Mouse (Mus musculus) inflammation-experienced regulatory T-cells, adult 6 months (primary cell): ENCODE results near the gene Uqcr11. TPM values are rescaled to one million over a fixed set of nuclear protein-coding genes. Genes with fewer than 3 reads are reported as not detected.
A peak's percentile ranks its signal among the peaks of the same experiment; 100 is the strongest.

Experiments
- ATAC-seq: one replicate; pipeline ENCODE4 v1.8.0; 2017
- polyA plus RNA-seq, 3 experiments: library from polyadenylated mRNA; unstranded; fragments of 100-300 nt; shearing (Covaris generic); gene quantifications; one replicate each; pipeline ENCODE4 v1.2.1; 2017

Uqcr11 gene
- polyA plus RNA-seq, 3 experiments from 2014 or later = 289 to 335 (median 330) TPM

DNA sequence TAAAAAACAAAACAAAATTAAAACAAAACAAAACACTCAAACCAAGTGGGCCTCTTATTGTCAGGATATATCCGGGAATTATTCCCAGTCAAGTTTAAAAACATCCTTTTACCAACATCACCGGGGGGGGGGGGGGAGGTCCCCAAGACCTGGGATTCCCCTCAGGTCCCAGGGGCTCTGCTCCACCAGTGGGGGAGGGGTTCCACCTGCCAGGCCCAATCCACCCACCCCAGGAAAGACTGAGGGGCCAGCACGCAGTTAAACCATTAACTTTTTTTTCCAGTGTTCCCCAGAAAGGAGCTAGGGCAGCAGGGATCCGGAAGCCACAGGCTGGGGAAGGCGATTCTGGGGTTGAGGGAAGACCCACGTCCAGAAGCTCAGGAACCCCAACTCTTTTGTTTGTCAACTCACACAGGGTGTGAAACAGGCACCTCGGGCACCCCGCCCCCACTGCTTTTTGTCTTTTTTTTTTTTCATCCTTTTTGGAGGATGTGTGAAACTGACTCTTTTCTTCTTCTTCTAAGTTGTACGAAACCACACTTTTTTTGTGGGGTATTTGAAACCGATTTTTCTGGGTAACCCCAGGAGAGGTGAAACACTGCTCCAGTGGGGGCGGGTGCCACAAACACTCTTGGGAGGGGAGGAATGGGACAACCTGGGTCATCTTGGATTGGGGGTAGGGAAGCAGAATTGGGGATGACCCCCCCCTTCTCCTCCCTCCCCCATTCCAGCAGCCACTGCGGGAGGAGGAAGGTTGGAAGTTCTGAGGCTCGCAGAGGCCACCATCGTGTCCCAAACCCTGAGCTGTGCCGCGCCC, 25.1 kb upstream of the Uqcr11 start:
- ATAC-seq = no peak

DNA sequence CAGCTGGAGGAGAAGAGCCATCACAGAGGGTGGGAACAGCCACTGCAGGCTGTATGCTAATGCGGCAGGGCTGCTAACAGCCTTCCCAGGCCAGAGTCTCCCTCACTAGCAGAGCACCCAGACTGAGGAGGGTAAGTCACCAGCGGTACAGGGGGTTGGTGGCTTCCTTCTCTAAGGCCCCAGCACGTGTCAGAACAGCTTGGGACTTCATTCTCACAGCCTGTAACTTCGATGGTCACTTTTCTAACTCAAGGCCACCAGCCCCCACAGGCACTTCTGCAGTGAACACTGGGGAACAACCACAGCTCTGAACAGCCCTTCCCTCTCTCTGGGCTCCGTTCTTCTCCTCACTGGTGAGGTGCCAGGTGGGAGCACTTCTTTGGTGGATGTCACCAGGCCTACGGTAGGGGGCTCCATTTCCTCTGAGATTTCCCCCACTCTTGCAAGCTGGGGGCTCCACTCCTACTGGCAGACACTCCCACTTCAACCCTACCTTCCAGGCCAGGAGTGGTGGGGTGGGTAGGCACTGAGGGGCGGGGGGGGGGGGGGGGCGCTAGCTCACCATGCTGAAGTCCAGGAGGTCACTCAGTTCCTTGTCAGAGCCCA, 23.8 kb upstream of the Uqcr11 start:
- ATAC-seq = no peak

DNA sequence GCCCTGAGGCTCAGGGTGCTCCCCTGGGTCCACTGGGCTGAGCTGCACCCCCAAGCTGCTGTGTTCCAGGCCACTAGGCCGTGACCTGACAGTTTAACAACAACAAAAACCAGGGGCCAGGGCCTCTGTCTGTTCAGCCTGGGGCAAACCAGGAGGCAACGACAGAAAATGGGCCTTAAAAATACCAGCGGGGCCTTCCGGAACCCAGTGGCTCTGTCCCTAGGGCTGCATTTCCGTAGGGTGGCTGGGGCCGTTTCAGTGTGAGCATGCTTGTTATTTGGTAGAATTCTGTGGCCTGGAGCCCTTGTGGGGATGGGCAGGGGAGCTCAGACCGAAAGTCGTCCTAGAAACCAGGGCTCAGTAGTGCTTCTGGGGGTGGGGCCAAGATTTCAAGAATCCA, 23.2 kb upstream of the Uqcr11 start:
- ATAC-seq = no peak

DNA sequence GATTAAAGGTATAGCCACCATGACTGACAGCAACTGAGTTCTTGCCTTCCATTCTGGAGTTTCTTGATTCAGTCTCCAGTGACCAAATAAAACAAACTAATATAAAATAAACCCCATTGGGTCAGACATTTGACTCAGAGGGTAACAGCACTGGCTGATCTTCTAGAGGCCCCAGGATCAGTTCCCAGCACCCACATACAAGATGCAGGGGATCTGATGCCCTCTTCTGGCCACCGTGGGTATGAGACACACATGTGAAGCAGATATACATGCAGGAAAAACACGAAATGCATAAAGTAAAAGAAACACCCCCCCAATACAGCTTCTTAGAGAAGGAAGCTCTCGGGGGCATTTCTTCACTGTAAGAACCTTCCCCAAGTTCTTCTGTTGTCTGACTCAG, 18.4 kb upstream of the Uqcr11 start:
- no peak for ATAC-seq

DNA sequence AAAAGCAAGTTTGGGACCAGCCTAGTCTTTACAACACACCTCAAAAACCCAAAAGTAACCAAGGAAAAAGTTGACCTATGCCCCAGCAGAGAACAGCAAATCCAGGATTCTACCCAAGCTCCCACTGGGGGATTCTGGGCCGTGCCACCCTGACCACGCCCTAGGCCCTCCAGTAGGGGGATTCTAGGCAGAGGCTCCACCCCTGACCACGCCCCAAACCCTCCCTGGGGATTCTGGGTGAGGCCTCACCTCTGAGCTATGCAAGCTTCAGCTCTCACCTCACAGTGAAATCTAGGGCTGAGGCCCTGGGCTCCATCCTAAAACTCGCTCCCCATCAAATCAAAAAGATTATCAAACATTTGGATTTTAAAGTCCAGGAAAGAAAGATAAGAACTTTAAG, 16.9 kb upstream of the Uqcr11 start:
- no peak for ATAC-seq

DNA sequence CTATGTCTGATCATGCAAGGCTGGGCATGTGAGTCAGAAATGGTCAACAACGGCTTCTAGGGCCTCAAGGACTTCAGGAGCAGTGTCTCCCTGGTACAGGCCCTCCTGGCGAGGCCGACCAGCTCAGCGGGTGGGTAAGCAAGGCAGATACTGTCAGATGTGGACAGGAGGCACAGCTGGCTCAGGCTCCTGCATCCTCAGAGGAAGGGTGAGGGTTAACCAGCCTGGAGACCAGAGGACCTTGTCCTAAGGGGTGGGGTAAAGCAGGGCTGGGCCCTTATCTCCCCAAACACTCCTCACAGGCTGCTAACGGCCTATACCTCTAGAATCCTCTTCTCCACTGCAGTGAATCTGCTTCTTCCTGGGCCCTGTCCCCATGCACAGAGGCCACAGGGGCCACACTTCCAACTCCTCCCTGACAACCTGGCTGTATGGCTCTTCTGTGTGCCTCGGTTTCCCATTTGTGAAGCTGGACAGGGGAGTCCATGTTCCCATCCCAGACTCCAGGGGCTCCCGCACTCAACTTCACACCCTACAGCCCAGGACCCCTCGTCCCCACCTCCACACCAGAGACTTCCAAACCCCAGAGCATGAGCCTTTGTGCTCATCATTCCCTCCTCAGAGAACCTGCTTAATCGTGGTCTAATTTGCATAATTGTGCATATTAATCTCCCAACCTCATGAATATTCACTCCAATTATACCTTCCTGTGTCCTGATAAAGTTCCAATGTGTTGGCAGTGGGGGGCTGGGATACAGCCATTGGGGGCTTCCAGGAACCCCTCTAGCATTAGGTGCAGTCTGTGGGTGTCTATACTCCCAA, 15.2 kb upstream of the Uqcr11 start:
- no peak for ATAC-seq

DNA sequence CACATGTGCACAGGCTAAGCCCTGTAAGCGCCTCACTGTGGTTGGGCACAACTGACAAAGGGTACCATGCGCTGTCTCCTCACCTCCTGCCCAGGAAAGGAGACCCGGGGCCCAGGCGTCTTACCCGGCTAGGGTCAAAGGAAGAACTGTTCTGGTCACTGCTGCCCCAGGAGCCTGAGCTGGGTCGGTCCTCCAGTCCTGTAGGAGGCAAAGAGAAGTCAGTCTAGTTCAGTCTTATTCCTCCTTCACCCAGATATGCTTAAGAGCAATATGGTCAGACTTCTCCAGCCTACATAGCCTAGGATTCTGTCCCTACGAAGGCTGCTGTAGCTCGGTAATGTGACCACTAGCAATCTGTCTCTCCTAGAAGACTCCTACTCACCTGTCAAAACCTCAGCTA, 14.6 kb upstream of the Uqcr11 start:
- ATAC-seq = no peak

DNA sequence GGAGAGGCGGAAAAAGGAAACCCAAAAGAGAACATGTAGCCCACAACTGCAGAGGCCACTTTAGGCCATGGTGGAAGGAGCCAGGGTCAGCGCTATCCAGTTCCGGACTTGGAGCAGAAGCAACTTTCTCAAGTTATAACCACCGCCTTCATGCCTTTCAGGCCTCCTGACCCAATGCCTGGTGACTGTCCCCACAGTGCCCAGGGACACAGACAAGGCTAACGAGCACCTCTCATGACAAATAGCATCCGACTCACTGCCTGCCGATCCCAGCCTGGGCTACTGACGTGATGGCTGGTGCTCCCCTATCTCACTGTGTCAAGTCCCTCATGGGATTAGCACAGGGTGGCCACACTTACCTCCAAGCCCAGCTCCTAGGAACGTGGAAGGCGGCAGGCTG, 14.1 kb upstream of the Uqcr11 start:
- no peak for ATAC-seq

DNA sequence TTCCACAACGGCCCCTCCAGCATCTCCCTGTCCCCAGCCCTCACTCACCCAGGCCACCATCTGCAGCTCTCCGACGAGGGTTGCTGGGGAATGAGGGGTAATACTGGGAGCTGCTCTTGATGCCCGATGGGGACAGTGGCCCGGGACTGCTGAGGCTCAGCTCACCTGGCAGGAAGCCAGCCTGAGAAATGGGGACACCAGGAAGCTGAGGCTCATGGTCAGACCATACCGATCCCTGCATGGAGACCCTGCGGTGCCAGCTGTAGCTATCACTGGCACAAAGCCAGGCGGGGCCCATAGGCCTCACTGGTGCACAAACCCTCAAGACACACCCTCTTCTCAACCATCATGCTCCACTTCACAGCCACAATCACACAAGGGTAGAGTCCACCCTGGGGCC, 12.8 kb upstream of the Uqcr11 start:
- ATAC-seq = no peak

DNA sequence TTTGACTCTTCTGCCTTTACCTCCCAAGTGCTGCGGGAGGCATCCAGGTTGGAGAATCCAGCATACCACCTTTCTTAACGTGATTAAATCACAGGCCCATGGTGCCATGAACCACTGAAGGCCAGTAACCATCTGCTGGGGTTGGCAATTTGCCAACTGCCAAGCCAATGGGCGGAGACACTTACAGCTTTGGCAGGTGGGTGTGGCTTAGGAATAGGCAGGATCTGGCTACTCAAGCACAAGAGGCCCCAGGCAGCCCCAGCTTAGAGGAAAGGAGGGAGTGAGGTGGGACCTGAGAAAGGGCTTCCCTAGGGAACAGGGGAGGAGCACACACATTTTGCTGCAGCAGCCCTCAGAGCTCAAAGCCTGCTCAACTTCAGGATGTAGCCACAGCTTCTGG, 11.7 kb upstream of the Uqcr11 start:
- no peak for ATAC-seq

DNA sequence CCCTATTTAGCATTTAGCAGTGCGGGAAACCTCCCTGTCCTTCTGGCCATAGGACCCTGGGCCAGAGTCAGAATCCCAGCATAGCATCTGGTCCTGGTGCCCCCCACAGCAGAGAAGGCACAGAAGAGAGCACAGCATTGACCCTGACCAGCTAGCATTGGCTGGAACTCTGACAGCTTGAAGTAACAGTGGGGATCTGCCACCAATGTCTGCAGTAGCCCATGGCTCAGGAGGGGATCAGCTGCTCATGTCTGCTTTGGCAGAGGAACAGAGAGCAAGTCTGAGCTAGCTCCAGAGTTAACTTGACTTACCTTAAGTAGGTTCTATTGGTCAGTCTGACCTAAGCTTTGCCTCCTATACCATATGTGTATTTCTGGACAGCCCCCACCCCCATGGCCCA, 11.2 kb upstream of the Uqcr11 start:
- no peak for ATAC-seq

DNA sequence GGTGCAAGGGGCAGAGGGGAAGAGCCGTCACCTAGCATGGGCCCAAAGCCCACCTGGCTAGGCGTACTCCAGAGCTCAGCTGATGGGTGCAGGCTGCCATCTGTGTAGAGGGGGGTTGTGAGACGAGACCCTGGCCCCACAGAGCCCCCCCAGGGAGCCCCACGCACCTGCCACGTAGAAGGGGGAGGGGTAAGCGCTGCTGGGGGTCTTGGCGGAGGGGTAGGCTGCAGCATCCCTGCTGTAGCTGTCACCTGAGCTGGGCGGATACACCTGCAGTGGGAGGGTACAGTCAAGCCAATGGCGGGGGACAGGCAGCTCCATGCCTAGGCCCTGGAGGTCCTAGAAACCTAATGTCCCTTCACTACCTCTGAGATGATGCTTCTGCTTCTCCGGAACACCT, 10.7 kb upstream of the Uqcr11 start:
- no peak for ATAC-seq

DNA sequence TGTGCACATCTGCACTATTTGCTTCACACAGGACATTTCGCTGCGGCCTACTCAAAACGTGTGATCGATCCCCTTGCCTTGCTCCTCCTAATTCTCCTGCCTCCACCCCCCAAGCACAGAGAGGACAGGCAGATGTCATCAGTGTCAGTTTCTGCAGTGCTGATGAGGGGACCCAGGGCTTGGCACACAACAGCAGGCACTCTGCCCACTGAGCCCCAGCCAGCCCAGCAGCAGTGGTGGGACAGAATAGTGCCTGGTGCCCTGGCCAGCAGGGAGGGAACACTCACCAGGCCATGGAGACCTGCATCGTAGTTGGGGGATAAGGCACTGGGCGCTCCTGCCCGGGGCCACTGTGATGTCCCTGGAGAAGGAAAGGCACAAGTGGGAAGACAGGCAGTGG, 8.9 kb upstream of the Uqcr11 start:
- no peak for ATAC-seq

DNA sequence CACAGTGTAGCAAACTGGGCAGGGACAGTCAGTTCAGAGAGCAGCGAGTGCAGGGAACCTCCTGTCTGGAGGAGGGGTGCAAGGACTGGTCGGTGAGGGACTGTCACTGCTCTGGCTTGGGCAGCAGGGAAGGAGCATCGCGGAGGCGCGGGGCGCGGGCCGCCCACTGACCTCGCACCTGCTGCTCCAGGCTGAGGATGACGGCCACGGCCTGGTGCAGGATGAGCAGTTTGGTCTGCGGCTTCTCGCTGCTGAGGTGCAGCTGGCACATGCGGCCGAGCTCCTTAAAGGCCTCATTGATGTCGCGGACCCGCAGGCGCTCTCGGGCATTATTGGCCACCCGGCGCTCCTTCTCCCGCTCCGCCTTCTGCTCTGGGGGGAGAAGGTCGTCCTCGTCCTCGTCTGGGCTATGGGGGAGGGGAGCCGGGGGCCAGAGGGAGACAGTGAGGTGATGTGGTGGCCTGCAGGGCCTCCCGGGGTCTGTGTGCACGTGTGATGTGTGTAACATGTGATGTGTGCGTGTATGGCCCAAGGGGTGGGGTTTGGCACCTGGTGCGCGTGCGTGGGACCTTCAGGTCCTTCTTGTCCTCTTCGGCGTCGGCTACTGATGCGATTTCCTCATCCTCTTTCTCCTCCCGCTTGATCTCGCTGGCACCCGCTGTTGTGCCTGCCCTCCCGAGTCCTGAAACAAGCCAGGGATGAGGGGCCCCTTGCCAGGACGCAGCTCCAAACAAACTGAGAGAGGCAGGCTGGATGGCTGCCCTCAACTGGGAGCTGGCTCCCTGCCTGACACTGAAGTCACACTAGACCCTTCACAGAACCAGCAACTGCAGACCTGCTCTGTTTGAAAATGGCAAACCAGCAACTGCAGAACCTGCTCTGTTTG, 6.3 kb upstream of the Uqcr11 start:
- no peak for ATAC-seq

DNA sequence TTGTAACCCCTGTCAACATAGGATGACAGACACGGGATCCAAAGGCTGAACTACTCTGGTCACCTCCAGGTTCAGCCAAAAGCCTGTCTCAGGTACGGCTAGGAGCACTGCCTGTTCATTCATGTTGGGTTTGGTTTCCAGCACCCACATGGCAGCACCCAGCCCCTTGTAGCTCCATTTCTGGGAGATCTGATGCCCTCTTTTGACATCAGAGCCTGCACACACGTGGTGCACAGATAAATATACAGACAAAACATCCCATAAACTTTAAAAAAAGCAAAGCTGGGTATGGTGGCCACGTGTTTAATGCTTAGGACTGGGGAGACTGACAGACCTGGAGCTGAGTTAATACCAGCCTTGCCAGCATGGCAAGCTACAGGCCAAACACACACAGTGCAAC, 1.3 kb upstream of the Uqcr11 start:
- no peak for ATAC-seq

DNA sequence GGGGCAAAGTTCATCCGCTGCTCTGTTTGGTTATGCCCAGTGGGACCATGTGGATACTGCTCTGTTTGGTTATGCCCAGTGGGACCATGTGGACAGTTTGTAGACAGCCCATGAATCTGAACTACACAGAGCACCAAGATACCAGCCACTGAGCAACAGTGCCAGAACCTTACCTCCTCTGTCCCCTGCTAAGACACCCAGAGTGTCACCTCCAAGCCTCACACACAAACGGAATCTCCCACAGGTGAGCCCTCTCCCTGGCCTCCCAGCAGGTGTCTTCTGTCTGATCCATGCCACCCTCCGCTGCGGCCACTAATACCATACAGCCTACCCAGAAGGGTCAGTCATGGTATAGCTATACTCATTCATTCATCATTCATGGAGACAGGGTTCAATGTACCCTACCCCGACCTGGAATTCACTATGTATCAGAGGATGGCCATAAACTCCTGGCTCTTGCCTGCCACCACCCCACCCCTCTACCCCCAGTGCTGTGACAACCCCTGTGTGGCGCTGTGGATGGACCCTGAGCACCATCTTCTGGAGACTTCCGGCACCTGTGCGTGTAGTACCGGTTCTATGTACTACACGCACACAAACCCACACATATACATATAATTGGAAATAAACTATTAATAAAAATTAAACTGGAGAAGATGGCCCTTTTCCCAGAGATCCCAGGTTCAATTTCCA, 1.0 kb downstream of the Uqcr11 start:
- ATAC-seq = no peak

DNA sequence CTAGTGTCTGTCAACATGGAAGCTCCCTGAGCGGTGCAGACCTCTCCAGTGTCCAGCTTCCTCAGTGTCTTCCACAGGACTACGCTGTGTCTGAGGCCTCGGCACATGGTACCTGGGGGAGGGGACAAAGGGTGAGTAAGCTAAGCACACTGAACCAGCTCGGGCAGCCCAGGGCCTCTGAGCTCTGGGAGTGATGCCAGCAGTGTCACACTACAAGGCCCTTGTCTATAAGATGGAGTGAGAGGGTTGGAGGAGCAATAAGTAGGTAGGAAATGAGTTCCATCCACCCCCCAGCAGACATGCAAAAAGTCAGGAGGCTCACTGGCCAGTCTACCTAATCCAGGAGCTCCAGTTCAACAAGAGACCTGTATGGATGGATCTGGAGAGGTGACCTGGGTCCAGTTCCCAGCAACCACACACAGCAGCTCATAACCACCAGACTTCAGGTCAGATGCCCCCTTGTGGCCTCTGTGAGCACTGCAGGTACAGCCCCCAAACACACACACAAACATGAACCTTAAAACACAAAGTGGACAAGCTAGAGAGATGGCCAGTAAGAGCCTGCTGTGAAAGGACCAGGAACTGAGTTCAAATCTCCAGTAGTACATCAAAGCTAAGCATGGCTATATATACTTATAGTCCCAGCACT, 3.5 kb downstream of the Uqcr11 start:
- ATAC-seq = no peak

DNA sequence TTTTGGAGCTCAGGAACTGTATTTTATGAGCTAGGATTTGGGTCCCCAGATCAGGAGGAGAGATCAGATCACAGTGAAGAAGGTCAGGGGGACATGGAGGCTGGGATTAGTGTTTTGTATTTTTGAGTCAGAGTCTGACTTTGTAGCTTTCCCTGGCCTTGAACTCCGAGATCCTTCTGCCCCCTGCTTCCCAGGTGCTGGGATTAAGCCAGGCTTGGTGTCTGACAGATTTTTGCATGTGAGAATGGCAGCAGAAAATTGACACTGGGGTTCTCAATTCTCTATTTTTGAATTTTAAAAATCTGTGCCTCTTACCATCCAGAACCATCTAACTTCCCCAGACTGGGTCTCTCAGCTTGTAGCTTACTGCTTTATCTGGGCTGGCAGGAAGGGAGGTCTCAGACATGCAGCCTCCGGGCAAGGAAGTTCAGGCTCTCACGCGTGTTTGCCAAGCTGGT, 5.9 kb downstream of the Uqcr11 start:
- ATAC-seq = no peak

DNA sequence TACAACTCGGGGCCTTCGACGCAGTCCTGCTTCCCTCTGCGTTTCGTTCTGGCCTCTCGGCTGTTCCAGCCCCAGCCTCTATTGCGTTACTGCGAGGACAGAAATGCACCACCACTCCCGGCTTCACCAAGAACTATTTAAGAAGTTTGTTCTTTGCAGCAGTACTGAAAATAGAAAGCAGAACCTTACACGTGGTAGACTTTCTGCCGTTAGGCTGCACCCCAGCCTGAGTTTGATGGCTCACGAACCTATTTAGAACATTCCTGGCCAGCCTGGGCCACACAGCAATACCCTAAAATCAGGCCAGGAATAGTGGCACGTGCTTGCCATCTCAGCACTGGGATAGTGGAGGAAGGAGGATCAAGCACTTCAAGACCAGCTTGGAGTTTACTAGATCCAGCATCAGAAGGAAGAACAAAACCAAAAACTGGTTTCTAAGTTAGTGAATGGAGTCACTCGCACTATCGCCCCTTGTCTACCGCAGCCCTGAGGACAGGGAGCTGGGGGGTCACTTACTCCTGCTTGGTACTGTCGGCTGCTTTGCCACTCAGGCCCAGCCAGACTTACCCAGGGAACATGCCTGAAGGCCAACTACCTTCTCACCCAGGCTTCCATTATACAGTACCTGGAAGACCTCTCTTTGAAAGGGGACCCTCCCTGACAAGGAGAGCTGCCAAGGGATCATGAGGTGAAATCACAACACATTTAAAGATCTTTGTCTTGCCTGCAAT, 6.5 kb downstream of the Uqcr11 start:
- peak; percentile 1 for ATAC-seq

DNA sequence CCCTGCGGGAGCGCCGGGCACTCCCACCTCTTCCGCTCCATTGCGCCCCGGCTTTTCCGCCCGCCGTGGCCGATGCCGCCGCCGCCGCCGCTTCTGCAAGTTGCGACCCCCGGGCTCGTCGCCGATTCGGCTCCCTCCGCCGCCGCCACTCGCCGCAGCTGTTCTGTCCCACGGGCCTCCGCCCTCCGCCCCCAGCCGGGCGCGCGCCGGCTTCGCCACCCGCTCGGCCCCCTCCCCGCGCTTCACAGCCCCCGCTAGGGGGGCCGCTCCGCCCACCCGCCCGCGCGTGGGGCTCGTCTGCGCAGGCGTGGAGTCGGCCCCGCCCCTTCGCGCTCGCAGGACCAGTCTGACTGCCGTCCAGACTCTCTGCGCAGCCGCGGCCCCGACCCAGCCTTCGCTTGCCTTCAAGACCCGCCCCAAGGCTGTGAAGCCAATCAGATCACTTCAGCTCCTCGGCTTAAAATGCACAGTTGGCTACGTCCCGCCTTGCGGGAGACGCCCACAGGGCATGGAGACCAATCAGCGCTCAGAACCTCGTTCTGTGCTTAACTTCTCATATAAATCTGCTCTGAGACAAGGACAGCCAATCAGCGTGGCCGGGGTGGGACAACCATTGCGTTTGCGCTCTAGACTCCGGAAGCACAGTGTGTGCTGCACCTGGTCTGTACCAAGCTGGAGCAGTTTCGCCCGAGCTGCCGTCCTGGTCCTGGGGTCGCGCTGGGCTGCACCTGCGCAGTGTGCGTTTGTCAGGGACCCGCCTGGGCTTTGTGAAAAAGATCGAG, 7.2 kb downstream of the Uqcr11 start, which contains the start of gene Mbd3:
Gene Mbd3 (minus strand): TSS at position 360 of the 782 bp plus-strand sequence.
- peak; percentile 94 for ATAC-seq
